Mouse (Mus musculus) stomach, embryonic 15.5 days (tissue): Measurements from ENCODE around the gene St6galnac6. TPM values are rescaled to one million over a fixed set of nuclear protein-coding genes. Genes with fewer than 3 reads are reported as not detected.

Source experiments
- ATAC-seq: fragments of 200-750 bp; cut with Nextera tagmentation; 2 replicates; pipeline ENCODE4 v1.8.0; 2017; ENCODE audit warnings: low read depth, moderate number of reproducible peaks, moderate TSS enrichment; ENCODE audit not compliant: insufficient read depth, low FRiP score
- H3K27ac ChIP-seq: fragments of 300-500 bp; sonication (generic); 2 replicates; pipeline ENCODE4 v1.5.1; 2015; ENCODE audit warnings: mild to moderate bottlenecking, inconsistent platforms
- H3K27me3 ChIP-seq: fragments of 300-500 bp; sonication (generic); replicated peaks from 2 replicates; pipeline ENCODE4 v1.6.1; 2015; ENCODE audit warnings: inconsistent platforms
- H3K36me3 ChIP-seq: fragments of 300-500 bp; sonication (generic); 2 replicates; pipeline ENCODE4 v1.6.1; 2015; ENCODE audit warnings: inconsistent platforms
- H3K4me1 ChIP-seq: fragments of 300-500 bp; sonication (generic); 2 replicates; pipeline ENCODE4 v1.6.1; 2015; ENCODE audit warnings: inconsistent platforms
- H3K4me2 ChIP-seq: fragments of 300-500 bp; sonication (generic); 2 replicates; pipeline ENCODE4 v1.6.1; 2015; ENCODE audit warnings: mild to moderate bottlenecking, inconsistent platforms
- H3K4me3 ChIP-seq: fragments of 300-500 bp; sonication (generic); replicated peaks from 2 replicates; pipeline ENCODE4 v1.5.1; 2015; ENCODE audit warnings: inconsistent platforms
- H3K9ac ChIP-seq: fragments of 300-500 bp; sonication (generic); 2 replicates; pipeline ENCODE4 v1.6.1; 2015; ENCODE audit warnings: inconsistent platforms
- H3K9me3 ChIP-seq: fragments of 300-500 bp; sonication (generic); 2 replicates; pipeline ENCODE4 v1.6.1; 2016; ENCODE audit warnings: inconsistent platforms
- WGBS: fragments of 180-500 bp; shearing (Covaris S2); methylation state at CpG from one replicate; pipeline ENCODE4 v1.1.7; 2015; 5-methylcytosine and 5-hydroxymethylcytosine counted together
- polyA plus RNA-seq: library from polyadenylated mRNA; unstranded; fragments of >200 nt; fragmentation: Nextera tagmentation; extraction: Ambion mirVana; gene quantifications from 2 replicates; pipeline ENCODE4 v1.2.1, GENCODE M21; 2015

The St6galnac6 gene
- polyA plus RNA-seq, 1 experiment from 2014 or later, result 19.7 TPM

DNA sequence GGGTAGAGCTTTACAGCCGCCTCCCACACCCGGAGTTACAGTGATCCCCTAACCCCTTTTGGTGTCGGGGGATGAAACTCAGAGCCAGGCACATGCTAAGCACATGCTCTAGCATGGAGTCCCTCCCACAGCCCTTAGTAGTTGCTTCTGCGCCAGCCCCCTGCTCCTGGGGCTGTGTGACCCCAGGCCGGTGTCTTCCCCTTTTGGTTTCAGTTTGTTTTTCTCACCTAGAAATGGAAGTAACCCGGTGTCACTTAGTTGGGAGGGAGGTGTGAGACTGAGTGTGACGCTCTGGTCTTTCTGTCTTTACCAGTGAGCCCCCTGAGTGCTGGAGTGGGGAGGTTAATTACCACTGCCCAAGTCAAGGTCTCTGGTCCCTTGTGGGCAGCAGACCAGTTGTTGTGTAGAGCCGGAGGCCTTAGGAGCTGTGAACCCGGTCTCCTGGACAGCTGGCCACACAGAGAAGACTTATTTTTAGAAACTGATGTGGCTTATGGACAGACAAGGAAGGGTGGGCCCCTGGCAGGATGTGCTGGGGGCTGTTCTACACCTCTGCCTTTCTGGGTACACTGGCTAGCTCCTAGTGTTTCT is 11.7 kb upstream of the St6galnac6 start:
- Histone ChIP-seq H3K36me3 (no peaks in the 10 kb centered on the region), H3K4me3 (peak overlapping the region; percentile 62), H3K9ac (peak overlapping the region; percentile 35; the same call in 1 of the 2 replicates), H3K4me1 (peaks cover 27% of the 10 kb centered on the region; the same call in 1 of the 2 replicates), H3K27ac (peak overlapping the region; percentile 44), H3K9me3 (no peaks in the 10 kb centered on the region), H3K4me2 (peak overlapping the region; percentile 82), H3K27me3 (no peaks in the 10 kb centered on the region)
- 22% methylated on average over 9 of the region's 9 CpGs for WGBS
- no peak for ATAC-seq

DNA sequence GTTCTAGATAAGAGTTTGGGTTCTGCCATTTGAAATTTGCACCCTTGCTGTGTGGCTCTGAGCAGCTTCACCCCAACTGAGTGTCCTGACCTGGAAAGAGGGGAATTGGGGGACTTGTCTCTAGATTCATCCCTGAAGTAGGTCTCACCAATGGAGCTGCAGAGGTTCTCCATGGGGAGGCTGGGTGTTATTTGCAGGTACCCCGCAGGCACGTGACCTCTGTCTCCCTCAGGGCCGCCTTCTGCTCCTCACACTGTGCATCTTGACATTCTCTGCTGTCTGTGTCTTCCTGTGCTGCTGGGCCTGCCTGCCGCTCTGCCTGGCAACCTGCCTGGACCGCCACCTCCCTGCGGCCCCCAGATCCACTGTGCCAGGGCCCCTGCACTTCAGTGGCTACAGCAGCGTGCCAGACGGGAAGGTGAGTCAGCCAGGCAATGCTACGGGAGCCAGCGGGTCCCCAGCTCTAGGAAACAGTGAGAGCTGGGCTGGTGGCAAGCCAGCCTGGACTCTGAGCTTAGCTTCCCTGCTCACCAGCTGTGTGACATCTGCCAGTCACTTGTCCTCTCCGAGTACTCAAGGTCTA is 10.2 kb upstream of the St6galnac6 start:
- no peaks in the 10 kb centered on the region for H3K9me3 ChIP-seq
- no peak overlapping the region for H3K9ac ChIP-seq
- H3K27ac ChIP-seq, result no peak overlapping the region
- no peaks in the 10 kb centered on the region for H3K27me3 ChIP-seq
- ATAC-seq, result no peak
- 75% methylated on average over 11 of the region's 11 CpGs for WGBS
- no peak overlapping the region for H3K4me3 ChIP-seq
- H3K4me2 ChIP-seq, result peak overlapping the region; percentile 5; the same call in 1 of the 2 replicates
- H3K36me3 ChIP-seq, result 0 out of 2 replicates have a peak, but pooled peaks cover 3% of the 10 kb centered on the region
- H3K4me1 ChIP-seq, result peaks cover 22% of the 10 kb centered on the region; the same call in 1 of the 2 replicates

DNA sequence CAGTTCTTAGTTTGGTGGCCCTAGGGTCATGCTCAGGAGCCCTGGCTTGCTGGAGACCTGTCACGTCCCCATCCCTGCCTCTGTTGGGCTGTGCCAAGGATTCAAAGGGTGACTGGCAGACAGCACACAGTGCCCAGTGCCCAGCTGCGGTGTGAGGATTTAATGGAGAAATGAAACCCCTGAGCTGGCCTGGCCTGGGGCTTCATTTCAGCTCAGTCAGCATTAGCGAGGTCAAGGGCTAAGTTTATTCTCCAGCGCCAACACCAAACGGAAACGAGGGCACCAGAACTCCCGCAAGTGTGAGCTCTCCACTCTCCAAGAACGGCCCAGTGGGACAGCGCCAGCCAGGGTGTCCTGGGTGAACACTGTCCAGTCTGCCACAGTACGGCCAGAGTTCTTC is 9.3 kb upstream of the St6galnac6 start:
- Histone ChIP-seq H3K9me3 (no peaks in the 10 kb centered on the region), H3K36me3 (peaks cover 7% of the 10 kb centered on the region; the same call in 1 of the 2 replicates), H3K4me2 (no peak overlapping the region), H3K27me3 (no peaks in the 10 kb centered on the region), H3K27ac (no peak overlapping the region), H3K4me3 (no peak overlapping the region), H3K4me1 (peaks cover 22% of the 10 kb centered on the region; the same call in 1 of the 2 replicates), H3K9ac (no peak overlapping the region)
- 73% methylated on average over 10 of the region's 10 CpGs for WGBS
- ATAC-seq, result no peak

DNA sequence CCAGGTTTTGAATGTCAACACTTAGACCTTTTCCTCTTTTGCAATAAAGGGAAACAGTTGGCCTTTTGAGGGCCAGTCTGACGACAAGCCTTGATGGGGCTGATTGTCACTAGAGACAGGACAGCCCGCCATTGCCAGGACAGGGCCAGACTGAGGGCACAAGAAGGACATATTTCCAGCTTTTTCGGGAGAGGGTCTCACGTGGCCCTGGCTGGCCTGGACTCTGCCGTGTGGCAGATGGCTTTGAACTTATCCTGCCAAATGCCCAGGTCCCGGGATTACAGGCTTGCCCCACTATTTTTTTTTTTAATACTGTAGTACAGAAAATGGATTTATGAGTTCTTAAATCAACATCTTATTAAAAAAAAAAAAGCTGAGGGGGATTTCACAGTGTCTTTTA is 8.3 kb upstream of the St6galnac6 start:
- Histone ChIP-seq H3K4me1 (peaks cover 22% of the 10 kb centered on the region; the same call in 1 of the 2 replicates), H3K27me3 (no peaks in the 10 kb centered on the region), H3K4me2 (no peak overlapping the region), H3K27ac (no peak overlapping the region), H3K9ac (no peak overlapping the region), H3K9me3 (no peaks in the 10 kb centered on the region), H3K36me3 (peaks cover 7% of the 10 kb centered on the region; the same call in 1 of the 2 replicates), H3K4me3 (no peak overlapping the region)
- WGBS, result 62% methylated on average over 6 of the region's 6 CpGs
- no peak for ATAC-seq

DNA sequence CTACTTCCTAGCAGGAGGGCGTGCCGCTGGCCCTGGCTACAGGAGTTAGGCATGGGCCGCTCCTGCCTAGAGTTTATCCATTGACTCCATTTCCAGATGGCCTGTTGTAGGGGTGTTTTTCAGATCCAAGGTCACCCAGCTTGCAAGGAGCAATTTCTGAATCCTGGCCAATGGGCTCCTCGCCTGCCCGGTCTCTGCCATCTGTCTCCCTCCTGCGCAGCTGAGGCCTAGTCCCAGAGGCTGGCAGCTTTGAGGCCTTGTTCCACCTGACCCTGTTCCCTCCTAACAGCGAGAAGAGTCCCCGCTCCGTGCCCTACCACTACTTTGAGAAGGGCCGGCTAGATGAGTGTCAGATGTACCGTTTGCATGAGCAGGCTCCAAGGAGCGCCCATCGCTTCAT is 2.8 kb upstream of the St6galnac6 start:
- H3K27ac ChIP-seq, result no peak overlapping the region
- H3K9ac ChIP-seq, result no peak overlapping the region
- no peak overlapping the region for H3K4me3 ChIP-seq
- H3K4me2 ChIP-seq, result no peak overlapping the region
- peaks cover 7% of the 10 kb centered on the region; the same call in 1 of the 2 replicates for H3K36me3 ChIP-seq
- no peaks in the 10 kb centered on the region for H3K9me3 ChIP-seq
- WGBS, result 87% methylated on average over 13 of the region's 13 CpGs
- peaks cover 4% of the 10 kb centered on the region for H3K4me1 ChIP-seq
- no peak for ATAC-seq
- no peaks in the 10 kb centered on the region for H3K27me3 ChIP-seq

DNA sequence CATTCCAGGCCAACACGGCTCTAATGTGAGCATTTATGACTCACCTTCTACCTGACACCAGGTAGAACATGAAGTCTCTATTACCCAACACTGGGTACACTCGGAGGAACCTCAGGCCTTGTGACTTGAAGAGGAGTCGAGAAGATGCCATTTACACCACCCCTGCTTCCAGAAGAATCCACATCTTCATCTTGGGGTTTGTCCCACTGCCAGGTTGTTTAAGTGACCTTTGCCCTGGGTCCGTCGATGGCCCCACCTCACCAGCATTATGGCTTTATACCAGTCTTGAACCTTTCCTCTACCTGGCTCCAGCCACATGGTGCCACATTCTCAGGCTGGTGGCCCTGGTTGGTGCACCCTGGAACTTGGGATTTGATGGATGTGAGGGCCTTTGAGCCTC is 2.3 kb upstream of the St6galnac6 start:
- Histone ChIP-seq H3K36me3 (peaks cover 7% of the 10 kb centered on the region; the same call in 1 of the 2 replicates), H3K27me3 (no peaks in the 10 kb centered on the region), H3K27ac (no peak overlapping the region), H3K4me3 (no peak overlapping the region), H3K9me3 (no peaks in the 10 kb centered on the region), H3K9ac (no peak overlapping the region), H3K4me1 (peaks cover 9% of the 10 kb centered on the region), H3K4me2 (no peak overlapping the region)
- ATAC-seq, result no peak
- 84% methylated on average over 5 of the region's 5 CpGs for WGBS

DNA sequence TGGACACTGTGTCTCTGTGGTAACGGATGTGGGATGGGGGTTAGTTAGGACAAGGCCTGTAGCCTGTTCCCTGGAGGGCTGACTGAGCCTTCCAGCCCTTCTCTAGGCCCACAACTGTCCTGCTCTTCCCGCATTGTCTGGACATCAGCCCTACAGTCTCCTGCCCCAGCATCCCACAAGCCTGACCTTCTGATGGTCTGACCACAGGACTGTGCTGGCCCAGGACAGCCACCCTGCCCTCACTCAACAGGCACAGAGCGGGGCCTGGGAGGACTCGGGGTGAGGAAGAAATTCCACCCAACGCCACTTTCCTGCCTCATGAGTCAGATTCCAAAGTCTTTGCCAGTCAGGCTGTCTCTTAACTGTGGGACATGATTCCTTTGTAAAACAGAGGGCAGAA is 1.8 kb upstream of the St6galnac6 start:
- Histone ChIP-seq H3K4me2 (no peak overlapping the region), H3K27me3 (no peaks in the 10 kb centered on the region), H3K9ac (no peak overlapping the region), H3K36me3 (peaks cover 7% of the 10 kb centered on the region; the same call in 1 of the 2 replicates), H3K4me3 (no peak overlapping the region), H3K27ac (no peak overlapping the region), H3K4me1 (peaks cover 13% of the 10 kb centered on the region), H3K9me3 (no peaks in the 10 kb centered on the region)
- 88% methylated on average over 5 of the region's 5 CpGs for WGBS
- no peak for ATAC-seq

DNA sequence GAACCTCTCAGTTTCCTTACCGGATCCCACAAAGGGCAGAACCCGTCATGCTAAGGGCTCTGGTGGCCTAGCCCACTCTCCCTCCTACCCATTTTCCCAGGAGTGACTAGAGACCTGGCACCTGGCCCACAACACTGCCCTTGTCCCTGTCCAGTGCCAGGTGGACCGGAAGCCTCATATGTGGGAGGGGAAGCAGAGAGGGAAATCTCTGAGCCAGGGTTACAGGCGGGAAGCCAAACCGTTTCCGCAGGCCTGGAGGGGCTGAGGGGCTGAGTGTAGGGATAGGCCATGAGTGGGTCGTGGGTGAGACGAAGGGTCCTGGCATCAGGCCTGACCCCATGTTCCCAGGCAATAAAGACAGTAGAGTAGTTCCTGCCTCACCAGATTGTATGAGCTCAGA is 1.0 kb upstream of the St6galnac6 start:
- Histone ChIP-seq H3K4me3 (no peak overlapping the region), H3K27ac (no peak overlapping the region), H3K27me3 (no peaks in the 10 kb centered on the region), H3K9ac (no peak overlapping the region), H3K9me3 (no peaks in the 10 kb centered on the region), H3K4me1 (peaks cover 14% of the 10 kb centered on the region), H3K36me3 (peaks cover 7% of the 10 kb centered on the region; the same call in 1 of the 2 replicates), H3K4me2 (no peak overlapping the region)
- no peak for ATAC-seq
- whole genome bisulfite sequencing, result 80% methylated on average over 8 of the region's 8 CpGs

DNA sequence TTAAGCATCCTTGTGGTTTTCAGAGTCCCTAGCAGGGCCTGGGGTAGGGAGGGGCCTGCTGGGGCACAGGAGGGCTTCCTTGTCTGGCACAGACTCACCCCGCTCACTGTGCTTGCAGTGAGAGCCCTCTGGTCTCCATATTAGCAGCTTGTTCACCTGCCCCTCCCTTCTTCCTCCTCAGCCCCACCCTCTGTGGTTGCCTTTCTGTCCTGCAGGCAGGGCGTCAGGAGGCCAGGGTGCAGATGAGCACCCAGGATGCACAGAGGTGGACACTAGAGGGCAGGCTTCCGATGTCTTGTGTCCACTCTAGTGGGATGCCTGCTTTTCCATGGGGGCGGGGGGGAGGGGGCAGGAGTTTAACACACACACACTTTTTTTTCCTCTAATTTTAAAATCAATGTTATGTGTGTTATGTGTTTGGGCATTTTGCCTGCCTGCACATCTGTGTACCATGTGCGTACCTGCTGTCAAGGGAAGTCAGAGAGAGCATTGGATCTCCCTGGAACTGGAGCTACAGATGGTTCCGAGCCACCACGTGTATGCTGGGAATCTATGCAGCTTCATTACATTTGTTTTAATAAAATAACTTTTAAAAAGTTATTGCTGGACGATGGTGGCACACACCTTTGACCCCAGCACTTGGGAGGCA is 2.0 kb downstream of the St6galnac6 start:
- WGBS, result 36% methylated on average over 8 of the region's 8 CpGs
- ATAC-seq, result peak; percentile 51

DNA sequence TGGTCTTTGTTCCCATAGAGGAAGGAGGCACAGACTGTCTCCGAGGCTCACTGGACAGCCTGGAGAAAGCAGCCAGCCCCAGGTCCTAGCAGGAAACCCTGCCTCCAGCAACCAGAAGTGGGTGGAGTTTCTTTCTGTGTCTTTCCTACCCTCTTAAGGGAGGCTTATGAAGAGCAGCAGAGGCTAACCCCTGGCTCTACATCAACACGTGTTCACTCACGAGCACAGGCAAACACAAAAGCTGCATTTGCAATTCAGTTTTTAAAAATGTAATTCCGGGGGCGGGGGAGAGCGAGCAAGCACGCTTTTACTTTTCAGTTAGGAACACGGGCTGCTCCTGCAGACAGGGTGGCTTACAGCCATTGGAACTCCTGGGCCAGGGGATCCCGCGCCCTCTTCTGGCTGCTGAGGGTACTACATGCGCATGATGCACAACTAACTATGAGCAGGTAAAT is 3.1 kb downstream of the St6galnac6 start:
- Histone ChIP-seq H3K27me3 (0 out of 2 replicates have a peak, but pooled peaks cover 2% of the 10 kb centered on the region), H3K36me3 (no peaks in the 10 kb centered on the region), H3K9me3 (no peaks in the 10 kb centered on the region), H3K27ac (peak overlapping the region; percentile 72; the same call in 1 of the 2 replicates), H3K4me3 (peak overlapping the region; percentile 39), H3K9ac (no peak overlapping the region), H3K4me1 (peaks cover 19% of the 10 kb centered on the region), H3K4me2 (peak overlapping the region; percentile 65)
- peak; percentile 58 for ATAC-seq
- under 1% methylated on average over 11 of the region's 11 CpGs for WGBS

More for the DNA sequence above, 2.0 kb downstream of the St6galnac6 start:
- H3K36me3 ChIP-seq, result no peaks in the 10 kb centered on the region
- H3K4me2 ChIP-seq, result no peak overlapping the region
- no peaks in the 10 kb centered on the region for H3K27me3 ChIP-seq
- peaks cover 14% of the 10 kb centered on the region for H3K4me1 ChIP-seq
- H3K9me3 ChIP-seq, result no peaks in the 10 kb centered on the region
- no peak overlapping the region for H3K4me3 ChIP-seq
- no peak overlapping the region; the same call in 1 of the 2 replicates for H3K27ac ChIP-seq
- no peak overlapping the region for H3K9ac ChIP-seq

DNA sequence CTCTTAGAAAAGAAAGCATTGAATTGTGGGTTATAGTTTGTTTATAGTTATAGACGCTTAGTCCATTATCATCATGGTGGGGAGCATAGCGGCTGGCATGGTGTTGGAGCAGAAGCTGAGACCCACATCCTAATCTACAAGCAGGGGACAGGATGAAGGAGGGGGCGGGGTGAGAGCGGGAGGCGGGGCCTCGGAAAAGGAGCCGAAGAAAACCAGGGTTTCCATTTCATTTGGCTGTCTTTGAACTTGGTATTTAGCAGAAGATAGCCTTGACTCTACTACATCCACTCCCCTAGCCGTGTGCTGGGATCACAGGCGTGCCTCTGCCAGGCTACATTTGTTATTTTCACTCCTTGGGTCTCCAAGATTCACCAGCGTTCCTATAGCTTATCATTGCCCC is 5.1 kb downstream of the St6galnac6 start:
- no peak overlapping the region for H3K9ac ChIP-seq
- WGBS, result 41% methylated on average over 10 of the region's 10 CpGs
- ATAC-seq, result no peak
- H3K27ac ChIP-seq, result no peak overlapping the region
- H3K9me3 ChIP-seq, result no peaks in the 10 kb centered on the region
- H3K27me3 ChIP-seq, result 0 out of 2 replicates have a peak, but pooled peaks cover 2% of the 10 kb centered on the region
- H3K36me3 ChIP-seq, result no peaks in the 10 kb centered on the region
- no peak overlapping the region for H3K4me2 ChIP-seq
- peaks cover 34% of the 10 kb centered on the region for H3K4me1 ChIP-seq
- H3K4me3 ChIP-seq, result no peak overlapping the region
